Mouse (Mus musculus): ENCODE measurements around the gene Slc35e1.

DNA sequence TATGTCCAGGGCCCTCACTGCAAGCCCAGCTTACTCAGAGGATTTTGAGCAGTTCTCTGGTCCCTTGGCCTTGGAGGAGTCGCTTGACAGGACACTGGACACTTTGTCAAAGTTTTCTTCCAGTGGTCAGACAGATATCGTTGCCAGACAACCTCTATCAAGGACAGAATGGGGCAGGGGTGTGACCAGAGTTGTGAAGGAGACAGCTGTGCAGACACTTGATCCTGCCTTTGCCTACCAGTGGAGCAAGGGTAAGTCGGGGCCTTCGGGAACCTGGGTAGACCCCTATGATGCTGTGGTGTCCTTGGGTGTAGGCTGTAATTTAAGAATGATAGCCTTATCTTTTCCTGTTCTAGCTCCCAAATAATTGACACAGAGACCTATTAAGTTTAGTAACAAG, 37.1 kb downstream of the Slc35e1 start:
- TF ChIP-seq CTCF (IDR thresholded peaks at IDR 0.05; ENCODE audit: low read depth) = no peak
- TF ChIP-seq EP300 (optimal IDR thresholded peaks at IDR 0.05) = no peak

All from stomach, postnatal 0 days (tissue).